Mouse (Mus musculus) G1E (cell line): ENCODE data around the gene Parg.

Experiments
- CTCF ChIP-seq: IDR thresholded peaks from 2 replicates; pipeline ENCODE4 v1.5.1; 2012; ENCODE audit warnings: low read depth, low read length, inconsistent platforms, mixed read lengths
- POLR2AphosphoS5 ChIP-seq: IDR thresholded peaks from 2 replicates; pipeline ENCODE4 v1.6.1; 2012; ENCODE audit warnings: low read depth, low read length, inconsistent platforms; ENCODE audit not compliant: insufficient replicate concordance

DNA sequence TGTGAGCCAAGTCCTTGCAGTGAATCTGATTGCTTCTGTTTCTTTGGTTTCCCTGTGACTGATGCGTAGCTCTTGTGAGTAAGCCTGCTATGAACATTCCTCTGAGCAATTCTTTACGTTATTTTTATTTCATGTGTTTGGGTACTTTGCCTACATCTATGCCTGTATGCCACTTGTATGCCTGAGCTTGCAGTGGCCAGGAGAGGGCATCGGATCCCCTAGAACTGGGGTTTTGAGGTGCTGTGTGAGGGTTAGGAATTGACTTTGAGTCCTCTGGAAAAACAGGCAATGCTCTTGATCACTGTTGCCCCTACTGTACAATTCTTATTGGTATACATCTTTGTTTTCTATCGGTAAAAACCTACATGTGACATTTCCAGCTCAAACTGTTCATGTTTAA, 67.8 kb downstream of the Parg start:
- no peak for TF ChIP-seq CTCF
- no peak for TF ChIP-seq POLR2AphosphoS5
